Comparison of ENCODE assay signal across 16 mouse cellular contexts in genomic region chr10:68246603-68247247, GRCm38 (mm10). TPM values are rescaled to one million over a fixed set of nuclear protein-coding genes. Genes with fewer than 3 reads are reported as not detected.
A peak's percentile ranks its signal among the peaks of the same experiment; 100 is the strongest.
DNase-seq lines count a peak whose midpoint lies in the region; ATAC-seq and TF ChIP-seq lines count a peak whose summit lies in the region.
"Had no signal": no experiment of that assay in that cellular context is flagged by ENCODE, and none has a peak within 500 bp of the region (broad histone marks: within the 10 kb centered on the region; RNA-seq: fewer than 3 reads in every experiment).

No protein-coding gene starts in this region.

- peak overlapping the region; percentile 58; the same call in 1 of the 2 replicates for H3K27ac ChIP-seq in kidney, embryonic 16.5 days (ENCODE audit: low read length)
- H3K27ac ChIP-seq in kidney, adult 2 months (ENCODE audit: insufficient read depth, low read depth, low read length) = no peak overlapping the region
- H3K27ac ChIP-seq in bone marrow macrophage, adult 2 months (ENCODE audit: insufficient read depth, low read depth, low read length) = 0 out of 2 replicates have a peak overlapping the region, but pooled peaks have one; percentile 28
- H3K27ac ChIP-seq in macrophage = 0 out of 2 replicates have a peak overlapping the region, but pooled peaks have one; percentile 1
- H3K27ac ChIP-seq: hindbrain, embryonic 13.5 days had no signal

- no peak for TF ChIP-seq POLR2A in kidney, adult 2 months (IDR thresholded peaks at IDR 0.05; ENCODE audit: low read depth, low read length)
- no peak for TF ChIP-seq POLR2A in bone marrow macrophage, adult 2 months (IDR thresholded peaks at IDR 0.05; ENCODE audit: borderline replicate concordance, low read depth, low read length)

- no peak overlapping the region for H3K9ac ChIP-seq in kidney, embryonic 16.5 days (replicated peaks; ENCODE audit: low read length)
- H3K9ac ChIP-seq: hindbrain, embryonic 13.5 days had no signal

- ATAC-seq in kidney, embryonic 16.5 days (ENCODE audit: low FRiP score, low TSS enrichment) = no peak

- no peaks in the 10 kb centered on the region for H3K27me3 ChIP-seq in kidney, embryonic 16.5 days (ENCODE audit: insufficient read depth, low read length)
- no peaks in the 10 kb centered on the region for H3K27me3 ChIP-seq in kidney, adult 2 months (replicated peaks; ENCODE audit: control insufficient read depth, insufficient read depth, low read length)
- H3K27me3 ChIP-seq: hindbrain, embryonic 13.5 days had no signal

- H3K4me1 ChIP-seq in kidney, embryonic 16.5 days (ENCODE audit: insufficient read depth, low read length) = peaks cover 30% of the 10 kb centered on the region
- H3K4me1 ChIP-seq in kidney, adult 2 months (ENCODE audit: control insufficient read depth, insufficient read depth, low read length) = peaks cover 18% of the 10 kb centered on the region; the same call in 1 of the 2 replicates
- H3K4me1 ChIP-seq in bone marrow macrophage, adult 2 months (ENCODE audit: control insufficient read depth, insufficient read depth, low read length) = peaks cover 40% of the 10 kb centered on the region

- no peaks in the 10 kb centered on the region for H3K9me3 ChIP-seq in kidney, embryonic 16.5 days (ENCODE audit: low read length)
- H3K9me3 ChIP-seq: hindbrain, embryonic 13.5 days had no signal

- 20% methylated on average over 7 of the region's 7 CpGs for WGBS in kidney, embryonic 16.5 days
- WGBS in kidney, adult 2 months = 51% methylated on average over 7 of the region's 7 CpGs
- 41% methylated on average over 7 of the region's 7 CpGs for WGBS in macrophage (ENCODE audit: missing documents)

- peaks cover 43% of the 10 kb centered on the region for H3K79me2 ChIP-seq in macrophage (ENCODE audit: inconsistent target)

- peaks cover 12% of the 10 kb centered on the region for H3K36me3 ChIP-seq in kidney, embryonic 16.5 days (ENCODE audit: insufficient read depth, low read length)
- H3K36me3 ChIP-seq in kidney, adult 2 months (ENCODE audit: control insufficient read depth, insufficient read depth, low read length) = peaks cover 2% of the 10 kb centered on the region
- peaks cover 11% of the 10 kb centered on the region; the same call in 1 of the 2 replicates for H3K36me3 ChIP-seq in macrophage (ENCODE audit: inconsistent target)

- no peak for DNase-seq in kidney, adult 2 months
- peak; percentile 15 for DNase-seq in A20 (ENCODE audit: low read depth, low spot score)
- no peak for DNase-seq in urinary bladder, postnatal 10 days (ENCODE audit: low spot score)
- DNase-seq in layer of hippocampus, adult 18-20 months (ENCODE audit: low spot score in 2 of 2) = no peak
- DNase-seq: adrenal gland, adult 2 months; cerebellum, adult 9-11 months; heart, adult 11 months; kidney, adult 18-20 months; layer of hippocampus, adult 9-11 months; lung, adult 2 months; thymus, postnatal 4 days had no signal

- no peak overlapping the region for H3K4me3 ChIP-seq in kidney, embryonic 16.5 days (ENCODE audit: low read length)
- H3K4me3 ChIP-seq in kidney, adult 2 months (ENCODE audit: insufficient read depth, low read depth, low read length) = no peak overlapping the region
- H3K4me3 ChIP-seq in bone marrow macrophage, adult 2 months (ENCODE audit: insufficient read depth, low read length) = no peak overlapping the region
- H3K4me3 ChIP-seq in macrophage (ENCODE audit: inconsistent target) = no peak overlapping the region
- H3K4me3 ChIP-seq: hindbrain, embryonic 13.5 days had no signal

- TF ChIP-seq CTCF in kidney, adult 2 months (conservative IDR thresholded peaks at IDR 0.05; ENCODE audit: insufficient read depth, insufficient read length, low read depth, low read length) = no peak
- no peak for TF ChIP-seq CTCF in bone marrow macrophage, adult 2 months (IDR thresholded peaks at IDR 0.05; ENCODE audit: low read depth, low read length)

- H3K4me2 ChIP-seq in kidney, embryonic 16.5 days (replicated peaks; ENCODE audit: low read depth, low read length) = no peak overlapping the region
- H3K4me2 ChIP-seq: hindbrain, embryonic 13.5 days; midbrain, embryonic 11.5 days had no signal

RNA-seq across cellular contexts. Expression of gene Arid5b, which starts 31.8 kb away (rescaled TPM):
- 34.0 and 41.4 TPM in 2 replicates for polyA plus RNA-seq in kidney, embryonic 16.5 days (2015; fragmentation: Nextera tagmentation; extraction: Ambion mirVana)
- 7.7 and 8.6 TPM in 2 replicates for polyA plus RNA-seq in kidney, adult 2 months (2012; rRNA removed)
- polyA plus RNA-seq in bone marrow macrophage, adult 2 months (2012; ENCODE audit: insufficient read depth, insufficient read length, missing spikeins) = 25.9 and 26.5 TPM in 2 replicates
- 100 to 1,000 TPM in 24 of 26 experiments, 10 to 100 TPM in 2; 96.4 to 294 (median 157) TPM for total RNA-seq in macrophage (2018; cell fraction: chromatin; rRNA removed)
- total RNA-seq in macrophage (2018; cell fraction: cytosol; rRNA removed) = 10 to 100 TPM; 28.3 to 41.0 (median 31.6) TPM
- total RNA-seq in macrophage (2018; cell fraction: nucleus; rRNA removed) = 100 to 1,000 TPM in 24 of 26 experiments, 10 to 100 TPM in 2; 78.1 to 319 (median 144) TPM
- 7.3 to 20.3 TPM (median 17.2 TPM) in 3 replicates for polyA plus RNA-seq in macrophage (2018)
- 10 to 100 TPM; 26.9 to 33.5 TPM for total RNA-seq in layer of hippocampus, adult 18-20 months (2021)
